Mouse (Mus musculus) frontal cortex, adult (tissue): ENCODE results near the gene Ovch2.

ENCODE experiments used
- ATAC-seq: cut with Nextera tagmentation; 2 replicates; pipeline ENCODE4 v1.9.2; 2017; ENCODE audit warnings: mild to moderate bottlenecking, moderate library complexity, mixed read lengths; ENCODE audit not compliant: low TSS enrichment

The Ovch2 gene

GRCm38 (mm10) chr7:107744454-107744853 is 56.6 kb downstream of the Ovch2 start:
- ATAC-seq, result no peak

GRCm38 (mm10) chr7:107742963-107743465 is 58.0 kb downstream of the Ovch2 start:
- no peak for ATAC-seq

GRCm38 (mm10) chr7:107738726-107739125 is 62.3 kb downstream of the Ovch2 start:
- ATAC-seq, result peak; percentile 65; the same call in 1 of the 2 replicates

- no peak for ATAC-seq
These were observed 67.8 kb downstream of the Ovch2 start for GRCm38 (mm10) chr7:107733162-107733561.
